Mouse (Mus musculus): ENCODE measurements at regions not wholly inside any gene's neighbourhood (a gene's known extent, or its start where the extent isn't known, plus 50 kb on each side); places are given as distances from the start of the nearest gene placed in this dataset.

GRCm38 (mm10) chr13:52065720-52066119, 219.2 kb downstream of the Gadd45g start:
- TF ChIP-seq CTCF (conservative IDR thresholded peaks at IDR 0.05; ENCODE audit: low read length) (no peak), NANOG (IDR thresholded peaks at IDR 0.05; ENCODE audit: borderline replicate concordance, low read length) (no peak)

All from E14TG2a.4 (cell line).